Mouse (Mus musculus): ENCODE measurements around the gene Galnt17. TPM values are rescaled to one million over a fixed set of nuclear protein-coding genes. Genes with fewer than 3 reads are reported as not detected.
A peak's percentile ranks its signal among the peaks of the same experiment; 100 is the strongest.

Gene Galnt17
- 2.1 and 2.4 TPM in 2 replicates for polyA plus RNA-seq (2015; fragmentation: Nextera tagmentation; extraction: Ambion mirVana)

DNA sequence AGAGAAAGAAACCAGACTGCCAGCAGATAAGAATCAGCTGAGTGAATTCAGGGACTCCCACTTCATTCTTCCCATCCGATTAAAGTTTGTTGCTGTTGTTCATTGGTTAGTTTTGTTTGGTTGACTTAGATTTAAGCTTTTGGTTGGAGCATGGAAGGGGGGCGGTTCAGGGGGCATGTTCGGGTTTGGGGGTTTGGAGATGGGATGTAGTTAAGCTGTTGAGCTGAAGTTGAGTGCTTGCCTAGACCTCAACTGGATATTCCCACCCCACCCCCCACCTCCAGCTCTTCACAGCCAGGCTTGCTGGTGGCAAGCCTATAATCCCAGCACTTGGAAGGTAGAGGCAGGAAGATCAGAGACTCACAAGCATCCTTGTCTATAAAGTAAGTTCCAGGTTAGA is at the start of gene Galnt17:
TSS of gene Galnt17 (minus strand) at position 101 of the 400 bp plus-strand sequence.
- Histone ChIP-seq H3K4me3 (ENCODE audit: low read length) (peak within 1 kb of the TSS; percentile 71), H3K27me3 (ENCODE audit: insufficient read depth, low read length) (peaks cover 25% of the 10 kb centered on the region), H3K27ac (ENCODE audit: low read length) (peak within 1 kb of the TSS; percentile 70), H3K4me2 (replicated peaks; ENCODE audit: low read depth, low read length) (peak within 1 kb of the TSS; percentile 97), H3K9me3 (ENCODE audit: low read length) (no peaks in the 10 kb centered on the region), H3K36me3 (ENCODE audit: insufficient read depth, low read length) (no peaks in the 10 kb centered on the region), H3K4me1 (ENCODE audit: insufficient read depth, low read length) (peaks cover 8% of the 10 kb centered on the region), H3K9ac (replicated peaks; ENCODE audit: low read length) (peak within 1 kb of the TSS; percentile 59)
- WGBS = 51% methylated on average over 3 of the region's 3 CpGs
- ATAC-seq (ENCODE audit: low FRiP score, low TSS enrichment) = no peak

DNA sequence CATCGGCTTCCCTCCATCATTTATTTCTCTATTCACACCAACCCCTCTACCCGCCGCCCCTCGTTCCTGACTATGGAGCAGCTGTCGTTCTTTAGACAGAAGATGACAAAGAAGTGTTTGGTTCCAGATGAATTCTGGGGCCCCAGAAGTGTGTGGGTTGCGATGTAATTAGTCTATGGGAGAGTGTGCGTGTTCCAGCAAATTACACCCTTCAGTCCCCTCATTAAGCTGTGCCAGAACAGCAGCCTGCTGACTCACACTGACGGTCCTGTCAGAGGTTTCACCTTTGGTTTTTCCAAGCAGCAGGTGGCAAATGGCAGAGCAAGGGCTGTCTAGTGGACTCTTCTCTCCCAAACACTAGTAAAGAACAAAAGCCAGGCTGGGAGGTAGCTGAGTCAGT is 26.2 kb upstream of the Galnt17 start:
- Histone ChIP-seq H3K4me1 (ENCODE audit: insufficient read depth, low read length) (no peaks in the 10 kb centered on the region), H3K27ac (ENCODE audit: low read length) (no peak overlapping the region), H3K9ac (replicated peaks; ENCODE audit: low read length) (no peak overlapping the region), H3K36me3 (ENCODE audit: insufficient read depth, low read length) (no peaks in the 10 kb centered on the region), H3K4me3 (ENCODE audit: low read length) (no peak overlapping the region), H3K9me3 (ENCODE audit: low read length) (no peaks in the 10 kb centered on the region), H3K4me2 (replicated peaks; ENCODE audit: low read depth, low read length) (no peak overlapping the region), H3K27me3 (ENCODE audit: insufficient read depth, low read length) (no peaks in the 10 kb centered on the region)
- WGBS = 70% methylated on average over 8 of the region's 8 CpGs
- ATAC-seq (ENCODE audit: low FRiP score, low TSS enrichment) = no peak

DNA sequence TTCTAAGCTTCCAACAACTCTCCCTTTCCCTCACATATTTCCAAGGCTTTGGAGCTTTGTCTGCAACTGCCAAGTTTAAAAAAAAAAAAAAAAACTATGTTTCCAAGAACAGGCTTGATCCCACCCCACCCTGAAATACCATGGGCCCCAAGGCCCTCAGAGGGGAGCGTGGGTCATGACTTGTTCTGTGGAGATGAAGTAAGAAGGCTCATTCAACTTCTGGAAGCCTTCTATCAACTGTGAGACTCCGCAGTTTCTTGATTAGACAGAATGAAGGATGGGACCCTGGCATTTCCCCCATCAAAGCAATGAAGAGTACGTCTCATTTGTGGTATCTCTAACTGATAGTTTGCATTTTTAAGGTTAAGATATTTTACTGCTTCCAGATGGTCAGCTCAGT is 13.0 kb upstream of the Galnt17 start:
- ATAC-seq (ENCODE audit: low FRiP score, low TSS enrichment) = no peak
- 66% methylated on average over 3 of the region's 3 CpGs for WGBS
- Histone ChIP-seq H3K27me3 (ENCODE audit: insufficient read depth, low read length) (no peaks in the 10 kb centered on the region), H3K36me3 (ENCODE audit: insufficient read depth, low read length) (no peaks in the 10 kb centered on the region), H3K4me3 (ENCODE audit: low read length) (no peak overlapping the region), H3K27ac (ENCODE audit: low read length) (no peak overlapping the region), H3K4me2 (replicated peaks; ENCODE audit: low read depth, low read length) (no peak overlapping the region), H3K9ac (replicated peaks; ENCODE audit: low read length) (no peak overlapping the region), H3K9me3 (ENCODE audit: low read length) (0 out of 2 replicates have a peak, but pooled peaks cover under 1% of the 10 kb centered on the region), H3K4me1 (ENCODE audit: insufficient read depth, low read length) (0 out of 2 replicates have a peak, but pooled peaks cover 9% of the 10 kb centered on the region)

DNA sequence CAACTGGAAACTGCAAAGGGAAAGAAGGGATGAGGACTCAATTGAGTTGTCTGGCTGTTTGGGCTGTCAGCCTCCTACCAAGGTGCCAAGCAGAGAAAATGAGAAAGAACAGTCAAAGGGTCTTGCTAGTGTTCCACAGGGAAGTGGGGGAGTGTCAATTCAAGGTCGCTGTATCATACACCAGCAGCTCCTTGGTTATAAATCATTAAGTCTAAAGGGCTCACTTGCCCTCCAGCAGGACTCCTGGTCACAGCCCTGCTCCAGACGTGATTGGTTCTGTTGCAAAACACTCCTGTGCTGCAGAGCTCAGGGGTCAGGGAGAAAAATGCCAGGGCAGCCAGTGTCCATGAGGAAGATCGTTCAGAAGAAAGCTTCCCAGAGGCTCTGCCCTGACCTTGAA is 11.3 kb upstream of the Galnt17 start:
- no peak overlapping the region for H3K4me3 ChIP-seq (ENCODE audit: low read length)
- H3K27me3 ChIP-seq (ENCODE audit: insufficient read depth, low read length) = no peaks in the 10 kb centered on the region
- no peaks in the 10 kb centered on the region for H3K9me3 ChIP-seq (ENCODE audit: low read length)
- no peak overlapping the region for H3K9ac ChIP-seq (replicated peaks; ENCODE audit: low read length)
- ATAC-seq (ENCODE audit: low FRiP score, low TSS enrichment) = peak; percentile 63; the same call in 1 of the 2 replicates
- no peaks in the 10 kb centered on the region for H3K36me3 ChIP-seq (ENCODE audit: insufficient read depth, low read length)
- H3K27ac ChIP-seq (ENCODE audit: low read length) = 0 out of 2 replicates have a peak overlapping the region, but pooled peaks have one; percentile 29
- H3K4me2 ChIP-seq (replicated peaks; ENCODE audit: low read depth, low read length) = no peak overlapping the region
- WGBS = 6% methylated on average over 3 of the region's 3 CpGs
- H3K4me1 ChIP-seq (ENCODE audit: insufficient read depth, low read length) = 0 out of 2 replicates have a peak, but pooled peaks cover 9% of the 10 kb centered on the region

DNA sequence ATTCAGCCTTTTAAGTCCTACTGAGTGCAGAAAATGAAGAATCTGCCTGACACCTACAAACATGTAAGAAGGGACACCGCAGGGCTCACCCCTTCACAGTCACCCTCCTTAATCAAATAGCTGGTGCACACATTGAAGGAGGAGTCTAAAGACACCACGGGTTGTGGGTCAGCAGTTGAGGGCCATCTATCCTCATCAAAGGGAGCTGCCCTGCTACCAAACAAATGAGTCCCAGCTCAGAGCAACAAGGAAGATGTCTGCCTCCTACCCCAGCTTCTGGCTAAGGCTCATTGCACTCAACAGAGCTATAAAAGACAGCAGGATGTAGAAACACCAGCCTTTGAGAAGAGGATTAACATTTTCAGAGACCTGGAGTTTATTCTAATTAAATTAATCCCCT is 10.8 kb upstream of the Galnt17 start:
- H3K36me3 ChIP-seq (ENCODE audit: insufficient read depth, low read length) = no peaks in the 10 kb centered on the region
- no peak overlapping the region for H3K4me2 ChIP-seq (replicated peaks; ENCODE audit: low read depth, low read length)
- 0 out of 2 replicates have a peak overlapping the region, but pooled peaks have one; percentile 29 for H3K27ac ChIP-seq (ENCODE audit: low read length)
- WGBS = 13% methylated on average over 2 of the region's 2 CpGs
- 0 out of 2 replicates have a peak, but pooled peaks cover 9% of the 10 kb centered on the region for H3K4me1 ChIP-seq (ENCODE audit: insufficient read depth, low read length)
- H3K27me3 ChIP-seq (ENCODE audit: insufficient read depth, low read length) = no peaks in the 10 kb centered on the region
- no peak overlapping the region for H3K9ac ChIP-seq (replicated peaks; ENCODE audit: low read length)
- ATAC-seq (ENCODE audit: low FRiP score, low TSS enrichment) = peak; percentile 70
- H3K4me3 ChIP-seq (ENCODE audit: low read length) = no peak overlapping the region
- no peaks in the 10 kb centered on the region for H3K9me3 ChIP-seq (ENCODE audit: low read length)

DNA sequence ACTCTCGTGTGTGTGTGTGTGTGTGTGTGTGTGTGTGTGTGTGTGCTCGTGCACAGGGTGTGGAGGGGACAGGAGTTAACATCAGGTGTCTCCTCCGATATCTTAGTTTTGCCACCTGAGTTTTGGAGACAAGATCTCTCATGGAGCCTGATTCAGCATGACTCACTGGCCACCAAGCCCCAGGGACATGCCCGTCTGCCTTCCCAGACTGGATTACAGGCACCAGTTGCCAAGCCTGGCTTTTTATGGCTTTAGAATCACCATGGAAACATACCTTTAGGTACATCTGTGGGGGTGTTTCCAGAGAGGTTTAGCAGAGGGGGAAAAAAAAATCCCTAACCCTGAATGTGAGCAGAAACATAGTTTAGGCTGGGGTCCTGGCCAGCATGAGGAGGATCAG is 6.7 kb upstream of the Galnt17 start:
- no peak overlapping the region for H3K9ac ChIP-seq (replicated peaks; ENCODE audit: low read length)
- WGBS = 67% methylated on average over 4 of the region's 4 CpGs
- no peaks in the 10 kb centered on the region for H3K36me3 ChIP-seq (ENCODE audit: insufficient read depth, low read length)
- H3K4me2 ChIP-seq (replicated peaks; ENCODE audit: low read depth, low read length) = no peak overlapping the region
- no peaks in the 10 kb centered on the region for H3K9me3 ChIP-seq (ENCODE audit: low read length)
- H3K27ac ChIP-seq (ENCODE audit: low read length) = no peak overlapping the region
- H3K27me3 ChIP-seq (ENCODE audit: insufficient read depth, low read length) = no peaks in the 10 kb centered on the region
- no peak for ATAC-seq (ENCODE audit: low FRiP score, low TSS enrichment)
- H3K4me3 ChIP-seq (ENCODE audit: low read length) = no peak overlapping the region
- 0 out of 2 replicates have a peak, but pooled peaks cover 5% of the 10 kb centered on the region for H3K4me1 ChIP-seq (ENCODE audit: insufficient read depth, low read length)

DNA sequence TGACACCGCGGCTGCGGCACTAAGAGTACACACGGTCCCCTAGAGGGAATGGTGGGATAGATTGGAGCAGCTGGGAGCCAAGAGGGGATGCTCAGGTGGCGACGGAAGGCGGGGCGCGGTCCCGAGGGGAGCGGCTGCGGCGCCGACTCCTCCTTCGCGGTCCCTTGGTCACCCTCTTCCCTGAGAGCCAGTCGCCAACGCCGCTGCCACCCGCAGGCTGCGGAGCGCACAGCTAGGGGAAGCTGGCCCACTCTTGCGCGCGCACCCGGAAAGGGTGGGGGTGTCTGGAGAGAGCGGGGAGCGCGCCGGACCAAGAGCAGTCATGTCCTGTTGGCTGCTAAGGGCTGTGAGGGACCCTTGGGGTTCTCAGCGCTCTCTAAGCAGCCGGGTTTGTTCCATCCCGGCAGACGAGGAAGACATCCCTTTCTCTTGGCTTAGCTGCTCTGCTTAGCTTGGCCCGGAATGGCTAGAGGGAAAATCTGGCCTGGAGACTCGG is 593 bp downstream of the Galnt17 start:
- Histone ChIP-seq H3K4me2 (replicated peaks; ENCODE audit: low read depth, low read length) (peak overlapping the region; percentile 97), H3K4me3 (ENCODE audit: low read length) (peak overlapping the region; percentile 71), H3K9me3 (ENCODE audit: low read length) (no peaks in the 10 kb centered on the region), H3K4me1 (ENCODE audit: insufficient read depth, low read length) (peaks cover 8% of the 10 kb centered on the region), H3K27me3 (ENCODE audit: insufficient read depth, low read length) (peaks cover 27% of the 10 kb centered on the region), H3K27ac (ENCODE audit: low read length) (peak overlapping the region; percentile 70), H3K9ac (replicated peaks; ENCODE audit: low read length) (peak overlapping the region; percentile 59), H3K36me3 (ENCODE audit: insufficient read depth, low read length) (no peaks in the 10 kb centered on the region)
- WGBS = under 1% methylated on average over 34 of the region's 36 CpGs
- peak; percentile 89 for ATAC-seq (ENCODE audit: low FRiP score, low TSS enrichment)

DNA sequence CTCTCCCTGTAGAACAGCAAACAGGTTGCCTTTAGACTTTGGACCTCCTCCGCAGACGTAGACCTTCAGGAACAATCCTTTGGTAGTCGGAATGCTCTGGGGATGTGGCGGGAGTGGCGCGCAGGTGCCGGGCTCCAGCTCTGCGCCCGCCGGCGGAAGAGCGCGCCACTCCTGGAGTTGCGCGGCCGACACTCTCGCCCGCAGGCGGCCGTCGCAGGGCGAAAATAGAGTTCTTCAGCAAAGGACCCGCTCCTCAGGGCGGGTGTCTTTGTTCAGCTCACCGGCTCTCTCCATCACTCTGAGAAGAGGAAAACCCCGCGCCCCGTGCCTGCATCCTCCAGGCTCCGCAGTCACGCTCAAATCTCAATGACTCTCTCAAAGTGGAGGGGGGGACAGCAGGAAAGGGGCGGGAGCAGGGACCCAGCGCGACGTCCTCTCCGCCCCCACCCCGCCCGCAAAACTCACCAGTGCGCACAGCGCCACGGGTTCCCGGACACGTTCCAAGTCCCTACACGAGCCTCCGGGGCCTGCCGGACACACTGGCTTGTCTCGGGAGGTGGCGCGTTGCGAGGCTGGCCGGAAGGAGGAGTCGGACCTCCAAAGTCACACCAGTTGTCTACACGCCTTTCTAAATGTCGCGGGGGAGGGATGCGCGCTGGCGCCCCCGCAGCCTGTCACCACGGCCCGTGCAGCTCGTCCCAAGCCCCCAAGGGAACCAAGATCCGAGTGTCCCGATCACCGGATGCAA is 1.2 kb downstream of the Galnt17 start:
- peak overlapping the region; percentile 71 for H3K4me3 ChIP-seq (ENCODE audit: low read length)
- peak overlapping the region; percentile 59 for H3K9ac ChIP-seq (replicated peaks; ENCODE audit: low read length)
- H3K27me3 ChIP-seq (ENCODE audit: insufficient read depth, low read length) = peaks cover 29% of the 10 kb centered on the region
- H3K4me2 ChIP-seq (replicated peaks; ENCODE audit: low read depth, low read length) = peak overlapping the region; percentile 97
- H3K9me3 ChIP-seq (ENCODE audit: low read length) = no peaks in the 10 kb centered on the region
- no peaks in the 10 kb centered on the region for H3K36me3 ChIP-seq (ENCODE audit: insufficient read depth, low read length)
- peak; percentile 60 for ATAC-seq (ENCODE audit: low FRiP score, low TSS enrichment)
- H3K4me1 ChIP-seq (ENCODE audit: insufficient read depth, low read length) = peaks cover 8% of the 10 kb centered on the region
- under 1% methylated on average over 64 of the region's 64 CpGs for WGBS
- peak overlapping the region; percentile 70 for H3K27ac ChIP-seq (ENCODE audit: low read length)

DNA sequence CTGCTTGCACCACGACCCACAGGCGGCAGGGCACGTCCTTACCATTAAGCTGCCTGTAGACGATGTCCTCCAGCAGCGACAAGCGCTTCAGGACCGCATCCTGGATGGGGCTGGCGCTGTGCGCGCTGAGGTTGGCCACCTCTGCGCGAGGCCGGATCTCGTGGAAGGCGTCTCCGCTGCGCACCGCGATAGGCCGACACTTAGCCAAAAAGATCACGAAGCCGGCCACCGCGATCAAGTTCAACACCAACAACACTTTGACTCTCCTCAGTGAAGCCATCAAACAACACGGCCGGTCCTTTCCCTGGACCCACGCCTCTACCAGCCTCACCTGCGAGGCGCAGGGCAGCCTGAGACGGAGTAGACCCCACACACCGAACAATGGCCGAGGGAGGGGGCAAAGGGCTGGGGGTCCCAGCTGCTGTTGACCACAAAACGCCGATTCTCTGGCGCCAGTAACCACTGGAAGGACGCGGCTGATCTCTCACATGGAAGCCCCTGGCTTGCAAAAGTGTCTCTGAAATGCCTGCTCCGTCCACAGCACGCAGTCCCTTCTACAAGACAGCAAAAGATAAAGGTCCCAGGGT is 1.9 kb downstream of the Galnt17 start:
- Histone ChIP-seq H3K4me3 (ENCODE audit: low read length) (peak overlapping the region; percentile 71), H3K4me2 (replicated peaks; ENCODE audit: low read depth, low read length) (peak overlapping the region; percentile 97), H3K4me1 (ENCODE audit: insufficient read depth, low read length) (peaks cover 8% of the 10 kb centered on the region), H3K9ac (replicated peaks; ENCODE audit: low read length) (peak overlapping the region; percentile 55), H3K27ac (ENCODE audit: low read length) (no peak overlapping the region), H3K9me3 (ENCODE audit: low read length) (no peaks in the 10 kb centered on the region), H3K27me3 (ENCODE audit: insufficient read depth, low read length) (peaks cover 29% of the 10 kb centered on the region), H3K36me3 (ENCODE audit: insufficient read depth, low read length) (no peaks in the 10 kb centered on the region)
- under 1% methylated on average over 39 of the region's 39 CpGs for WGBS
- ATAC-seq (ENCODE audit: low FRiP score, low TSS enrichment) = 0 out of 2 replicates have a peak, but pooled peaks have one; percentile 24

Data from kidney, embryonic 16.5 days (tissue).